Mouse (Mus musculus): ENCODE results near the gene Gm12248. TPM values are rescaled to one million over a fixed set of nuclear protein-coding genes. Genes with fewer than 3 reads are reported as not detected.
"Not testable (repeated sequence)": the region's sequence is repeated elsewhere in the genome, so short reads cannot be mapped to it uniquely, and the experiment has no call there.

The Gm12248 gene
- total RNA-seq, 1 experiment from 2014 or later = not detected

DNA sequence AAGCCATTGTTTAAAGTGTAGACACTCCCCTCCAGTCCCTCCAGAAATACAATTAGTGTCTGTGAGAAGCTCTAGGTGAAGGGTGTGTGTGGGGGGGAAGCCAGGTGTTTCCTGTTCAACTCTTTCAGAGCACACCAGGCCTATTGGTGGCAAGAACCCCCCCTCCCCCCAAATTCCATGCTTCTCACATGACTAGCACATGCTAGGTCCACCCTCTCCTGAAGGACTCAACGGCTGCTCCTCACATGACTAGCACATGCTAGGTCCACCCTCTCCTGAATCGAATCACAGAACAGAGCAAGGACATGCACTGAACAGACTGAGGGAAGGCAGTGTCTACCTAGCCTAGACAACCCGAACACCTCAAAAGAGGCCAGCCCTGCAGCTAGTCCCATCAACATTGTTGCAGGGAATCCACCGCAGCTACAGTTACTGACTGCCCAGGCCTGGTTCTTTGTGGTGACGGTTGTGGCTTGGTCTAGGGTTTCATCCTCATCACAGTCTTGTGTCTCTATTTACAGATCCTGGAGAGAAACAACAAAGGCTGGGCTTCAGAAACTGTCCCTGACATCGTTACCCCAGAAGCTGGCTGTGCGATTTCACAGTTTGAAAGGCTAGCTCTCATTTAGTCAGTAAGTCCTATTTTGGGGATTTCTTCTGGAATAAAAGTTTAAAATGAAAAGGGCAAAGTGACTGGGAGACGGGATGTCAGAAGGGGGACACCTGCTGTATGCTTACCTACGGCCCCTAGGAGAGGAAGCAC, 9.8 kb upstream of the Gm12248 start:
- no peak for ATAC-seq (replicated peaks; ENCODE audit: low read depth, poor library complexity, severe bottlenecking)

DNA sequence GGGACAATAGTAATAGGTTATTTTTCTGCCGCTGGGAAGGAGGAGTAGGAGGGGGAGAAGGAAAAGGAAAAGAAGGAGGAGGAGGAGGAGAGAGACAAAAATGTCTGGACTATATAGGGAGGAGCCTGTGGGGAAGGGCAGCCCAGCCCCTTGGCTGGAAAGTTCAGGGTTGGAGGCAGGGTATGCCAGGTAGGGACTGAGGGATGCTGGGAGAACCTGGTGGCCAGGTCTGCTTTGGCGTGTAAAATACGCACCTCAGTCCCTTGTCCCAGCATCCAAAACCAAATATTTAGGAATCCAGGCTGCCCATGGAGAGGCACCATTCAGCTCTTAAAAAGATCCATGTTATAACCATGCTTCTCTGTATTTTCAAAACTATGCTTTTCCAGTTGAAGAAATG, 9.2 kb upstream of the Gm12248 start:
- ATAC-seq (replicated peaks; ENCODE audit: low read depth, poor library complexity, severe bottlenecking) = no peak

DNA sequence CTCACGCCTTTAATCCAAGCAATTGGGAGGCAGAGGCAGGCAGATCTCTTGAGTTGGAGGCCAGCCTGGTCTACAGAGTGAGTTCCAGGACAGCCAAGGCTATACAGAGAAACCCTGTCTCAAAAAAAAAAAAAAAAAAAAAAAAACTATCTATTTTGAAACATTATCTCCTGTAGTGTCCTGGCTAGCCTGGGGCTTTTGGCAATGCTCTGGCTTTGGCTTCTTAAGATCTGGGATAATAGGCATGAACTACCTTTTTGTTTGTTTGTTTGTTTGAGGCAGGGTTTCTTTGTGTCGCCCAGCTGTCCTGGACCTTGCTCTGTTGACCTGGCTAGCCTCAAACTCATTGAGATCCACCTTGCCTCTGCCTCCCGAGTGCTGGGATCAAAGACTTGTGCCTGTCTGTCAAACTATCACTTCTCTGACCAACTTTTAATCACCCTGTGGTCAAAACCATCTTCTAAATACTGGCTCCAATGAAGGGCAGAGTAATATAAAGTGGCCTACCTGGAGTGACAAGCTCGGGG, 8.3 kb upstream of the Gm12248 start:
- no peak for ATAC-seq (replicated peaks; ENCODE audit: low read depth, poor library complexity, severe bottlenecking)

DNA sequence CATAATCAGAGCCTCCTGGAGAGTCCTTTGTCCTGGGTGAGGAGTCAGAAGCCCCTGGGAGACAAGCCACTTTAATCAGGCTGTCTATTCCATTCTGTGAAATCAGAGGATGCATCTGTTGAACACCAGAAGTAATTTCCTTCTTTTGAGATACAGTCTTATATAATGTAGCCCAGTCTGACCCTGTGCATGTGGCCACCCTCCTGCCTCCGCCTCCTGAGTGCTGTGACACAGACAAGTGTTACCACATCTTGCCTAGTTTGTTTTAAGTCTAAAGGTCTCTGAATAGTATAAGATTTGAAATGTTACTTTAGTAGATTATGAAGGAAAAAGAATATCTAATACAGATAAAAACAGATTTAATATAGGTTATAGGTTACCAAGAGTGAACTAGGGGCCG, 7.1 kb upstream of the Gm12248 start:
- no peak for ATAC-seq (replicated peaks; ENCODE audit: low read depth, poor library complexity, severe bottlenecking)

GRCm38 (mm10) chr11:58098366-58098720, 5.4 kb upstream of the Gm12248 start:
- not testable (repeated sequence) for ATAC-seq (replicated peaks; ENCODE audit: low read depth, poor library complexity, severe bottlenecking)

DNA sequence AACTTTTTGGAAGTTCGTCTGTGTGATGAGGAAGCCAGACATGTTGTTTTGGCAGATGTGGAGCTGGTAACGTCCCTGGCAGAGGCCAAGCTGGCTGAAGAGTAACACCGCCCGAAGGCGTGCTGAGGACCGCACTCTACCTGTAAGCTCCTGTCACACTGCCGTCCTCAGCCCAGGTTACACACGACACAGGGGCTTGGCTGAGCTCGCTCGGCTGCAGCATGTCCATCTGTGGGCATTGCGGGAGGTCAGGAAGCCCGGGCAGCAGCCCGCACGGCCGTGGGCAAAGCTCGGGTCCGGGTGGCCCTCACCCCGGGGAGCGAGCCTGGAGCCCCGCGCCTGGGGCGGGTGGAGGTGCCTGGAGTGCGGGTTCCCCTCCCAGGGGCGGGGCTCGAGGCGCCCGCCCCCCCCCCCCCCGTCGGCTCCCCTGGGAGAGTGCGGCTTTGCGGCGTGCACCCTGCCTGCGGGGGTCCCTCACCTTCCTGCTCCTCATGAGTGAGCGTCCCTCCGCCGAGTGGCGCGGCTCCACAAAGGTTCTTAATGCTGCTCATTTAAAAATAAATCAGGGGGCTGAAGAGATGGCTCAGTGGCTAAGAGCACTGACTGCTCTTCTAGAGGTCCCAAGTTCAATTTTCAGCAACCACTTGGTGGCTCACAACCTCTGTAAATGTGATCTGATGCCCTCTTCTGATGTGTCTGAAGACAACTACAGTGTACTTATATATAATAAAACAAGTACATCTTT, 4.9 kb upstream of the Gm12248 start:
- ATAC-seq (replicated peaks; ENCODE audit: low read depth, poor library complexity, severe bottlenecking) = peak; percentile 26; the same call in 1 of the 2 replicates

DNA sequence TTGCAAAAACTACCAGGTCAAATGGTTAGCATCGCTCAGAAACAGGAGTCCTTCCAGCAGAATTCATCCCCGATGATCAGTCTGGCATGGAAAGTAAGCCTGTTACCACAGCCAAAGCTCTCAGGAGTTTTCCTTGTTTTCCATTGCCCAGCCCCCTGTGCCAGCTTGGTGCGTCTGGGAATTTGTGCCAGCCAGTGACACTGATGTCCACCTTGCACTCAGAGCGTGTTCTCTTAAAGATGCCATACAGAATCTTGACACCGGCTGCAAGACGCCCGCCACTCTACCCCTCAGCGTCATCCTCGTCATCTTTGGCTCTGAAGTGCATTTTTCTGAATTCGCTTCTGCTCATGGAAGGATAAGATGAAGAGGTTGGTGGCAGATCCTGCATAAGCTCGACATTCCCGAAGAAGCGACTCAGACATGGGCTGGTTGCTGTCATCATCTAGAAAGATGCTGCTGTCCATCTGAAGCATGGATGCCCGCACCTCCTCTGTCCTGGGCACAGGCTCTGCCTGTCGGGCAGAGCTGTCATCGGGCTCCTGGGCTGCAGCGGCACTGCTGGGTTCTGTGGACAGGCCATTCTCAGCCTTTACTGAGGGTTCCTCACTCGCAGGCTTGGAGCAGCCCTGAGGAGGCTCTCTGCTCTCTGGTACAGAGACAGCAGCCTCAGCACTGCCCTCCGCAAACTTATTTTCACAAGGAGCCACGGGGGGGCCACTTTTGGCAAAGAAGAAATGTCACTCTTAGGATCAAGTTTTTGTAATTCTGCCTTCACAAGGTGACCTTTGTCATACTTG, 4.1 kb upstream of the Gm12248 start:
- no peak for ATAC-seq (replicated peaks; ENCODE audit: low read depth, poor library complexity, severe bottlenecking)

DNA sequence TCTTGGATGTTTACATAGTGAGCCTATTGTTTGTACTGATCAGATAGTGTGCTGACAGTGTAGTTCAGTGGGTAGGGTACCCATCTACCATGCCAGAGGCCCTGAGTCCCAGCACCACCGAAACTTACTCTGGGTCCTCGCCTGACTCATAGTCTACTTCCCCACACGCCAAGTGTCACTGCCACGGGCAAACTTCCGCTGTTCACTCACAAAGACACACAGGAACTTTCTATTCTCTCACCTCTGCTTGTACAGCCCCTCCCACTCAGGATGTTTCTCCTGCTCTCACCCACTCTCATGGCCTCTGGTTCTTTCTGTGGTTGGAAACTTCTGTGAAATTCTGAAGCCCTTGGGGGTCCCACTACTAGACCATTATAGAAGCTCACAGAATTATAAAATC, 3.2 kb upstream of the Gm12248 start:
- ATAC-seq (replicated peaks; ENCODE audit: low read depth, poor library complexity, severe bottlenecking) = peak; percentile 10; the same call in 1 of the 2 replicates

- ATAC-seq (replicated peaks; ENCODE audit: low read depth, poor library complexity, severe bottlenecking) = no peak
Observed at GRCm38 (mm10) chr11:58095561-58095960, 2.6 kb upstream of the Gm12248 start.

- ATAC-seq (replicated peaks; ENCODE audit: low read depth, poor library complexity, severe bottlenecking) = no peak
Observed at GRCm38 (mm10) chr11:58094766-58095165, 1.8 kb upstream of the Gm12248 start.

DNA sequence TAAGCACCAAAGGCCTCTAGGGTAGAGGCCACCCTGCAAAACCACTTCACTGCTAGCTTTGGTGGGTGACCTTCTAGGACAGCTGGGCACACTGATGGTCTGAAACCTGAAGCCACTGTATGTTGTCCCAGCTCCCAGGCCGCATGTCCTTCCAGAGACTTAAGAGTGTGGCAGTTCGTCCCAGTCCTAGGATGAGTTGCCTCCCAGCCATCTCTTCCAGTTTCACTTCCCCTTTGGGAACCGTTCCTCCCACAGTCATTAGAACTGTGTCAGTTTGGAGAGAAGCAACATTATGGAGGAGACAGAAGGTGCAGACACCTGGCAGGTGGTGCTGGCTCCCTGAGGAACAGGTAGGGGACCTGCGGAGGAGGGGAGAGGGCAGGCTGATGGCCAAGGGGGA, 393 bp downstream of the Gm12248 start:
- ATAC-seq (replicated peaks; ENCODE audit: low read depth, poor library complexity, severe bottlenecking) = peak; percentile 75

GRCm38 (mm10) chr11:58081716-58082115, 11.2 kb downstream of the Gm12248 start:
- ATAC-seq (replicated peaks; ENCODE audit: low read depth, poor library complexity, severe bottlenecking) = no peak

DNA sequence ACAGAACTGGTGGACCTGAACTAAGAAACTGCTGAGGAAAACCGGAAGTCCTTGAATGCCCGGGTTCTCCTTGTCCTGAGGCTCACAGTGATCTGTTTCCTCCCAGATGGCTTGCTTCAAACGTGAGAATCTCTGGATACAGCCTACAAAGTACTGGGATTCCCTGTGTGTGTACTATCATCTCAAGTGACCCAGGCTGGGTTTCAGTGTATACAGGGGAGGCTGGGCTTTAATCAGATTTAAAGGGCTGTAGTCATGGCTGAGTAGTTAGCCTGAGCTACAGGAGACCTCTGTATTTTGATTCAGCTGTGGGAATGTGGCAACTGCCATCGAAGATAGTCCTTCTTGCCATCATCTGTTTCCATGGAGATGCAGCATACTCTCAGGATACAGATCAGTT, 15.7 kb downstream of the Gm12248 start:
- no peak for ATAC-seq (replicated peaks; ENCODE audit: low read depth, poor library complexity, severe bottlenecking)

DNA sequence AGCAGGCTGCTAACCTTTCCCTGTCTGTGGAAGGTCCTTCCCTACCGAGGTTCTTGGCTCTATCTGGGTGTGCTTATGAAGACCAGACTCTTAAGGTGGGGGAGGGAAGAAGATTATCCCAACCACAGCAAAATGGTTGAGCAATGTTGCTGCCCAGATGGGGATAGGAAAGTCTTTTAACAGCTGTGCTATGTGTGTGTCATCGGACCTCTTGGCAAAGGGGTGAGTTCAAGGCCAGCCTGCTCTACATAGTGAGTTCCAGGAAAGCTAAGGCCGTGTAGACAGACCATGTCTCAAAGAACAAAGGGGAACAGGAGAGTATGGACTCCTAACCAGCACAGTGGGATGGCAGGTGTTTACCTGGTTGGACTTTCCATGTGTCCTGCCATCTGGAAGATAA, 20.0 kb downstream of the Gm12248 start:
- ATAC-seq (replicated peaks; ENCODE audit: low read depth, poor library complexity, severe bottlenecking) = no peak

GRCm38 (mm10) chr11:58065025-58065424, 27.9 kb downstream of the Gm12248 start:
- ATAC-seq (replicated peaks; ENCODE audit: low read depth, poor library complexity, severe bottlenecking) = no peak

DNA sequence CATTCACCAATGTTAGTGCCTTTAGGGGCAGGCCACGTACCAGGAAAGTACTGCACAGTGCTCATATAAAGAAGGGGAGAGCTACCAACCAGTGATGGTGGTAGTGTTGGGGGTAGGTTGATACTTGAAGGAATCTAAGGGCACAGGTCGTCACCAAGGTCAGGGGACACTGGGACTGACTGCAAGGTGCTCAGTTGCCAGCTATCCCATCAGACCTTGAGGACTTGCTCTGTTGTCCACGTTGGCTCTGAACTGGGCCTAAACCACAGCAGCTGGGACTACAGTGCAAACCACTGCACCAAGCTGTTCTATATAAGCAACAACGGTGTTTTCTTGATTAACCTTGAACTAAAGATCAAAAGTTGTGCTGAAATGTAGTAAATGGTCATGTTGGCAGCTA, 30.3 kb downstream of the Gm12248 start:
- ATAC-seq (replicated peaks; ENCODE audit: low read depth, poor library complexity, severe bottlenecking) = no peak

GRCm38 (mm10) chr11:58061218-58061617, 31.7 kb downstream of the Gm12248 start:
- ATAC-seq (replicated peaks; ENCODE audit: low read depth, poor library complexity, severe bottlenecking) = not testable (repeated sequence)

- ATAC-seq (replicated peaks; ENCODE audit: low read depth, poor library complexity, severe bottlenecking) = not testable (repeated sequence)
Observed at GRCm38 (mm10) chr11:58059752-58060151, 33.2 kb downstream of the Gm12248 start.

DNA sequence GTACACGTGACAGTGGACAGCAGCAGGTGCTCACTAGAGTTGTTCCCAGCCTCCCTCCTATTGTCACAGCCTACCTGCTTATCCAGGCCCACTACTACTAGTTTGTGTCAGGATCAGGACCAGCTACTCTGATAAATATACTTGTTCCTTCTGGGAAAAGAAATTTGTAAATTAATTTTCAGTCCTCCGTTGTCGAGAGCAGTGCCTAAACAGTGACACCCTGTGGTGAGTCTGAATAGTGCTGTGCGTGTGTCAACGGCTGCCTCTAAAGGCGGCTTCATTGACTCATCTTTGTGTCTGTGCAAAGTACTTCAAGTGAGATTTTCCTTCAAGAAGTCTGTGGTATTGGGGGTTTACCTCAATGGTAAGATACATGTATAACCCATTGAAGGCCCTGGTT, 35.5 kb downstream of the Gm12248 start:
- peak; percentile 79 for ATAC-seq (replicated peaks; ENCODE audit: low read depth, poor library complexity, severe bottlenecking)

- no peak for ATAC-seq (replicated peaks; ENCODE audit: low read depth, poor library complexity, severe bottlenecking)
Observed at GRCm38 (mm10) chr11:58046438-58046837, 46.5 kb downstream of the Gm12248 start.

All from common myeloid progenitor, adult 5-6 weeks (primary cell).